Mouse (Mus musculus): ENCODE results near the gene Aipl1. TPM values are rescaled to one million over a fixed set of nuclear protein-coding genes. Genes with fewer than 3 reads are reported as not detected.

Aipl1 gene
- 0.18 TPM for polyA plus RNA-seq (2021)

- DNase-seq (ENCODE audit: low read depth, low spot score) (no peak), ATAC-seq (no peak)
- no peak for TF ChIP-seq CTCF (IDR thresholded peaks at IDR 0.05)
- POLR2A ChIA-PET = no interaction called here
- CTCF ChIA-PET = interaction anchor here (1.3 to 6.7 kb wide), 5 partner anchors 9 to 522 kb away, joined by 3 to 59 read pairs (median 6); no protein-coding TSS in a partner anchor
- H3K27me3 ChIP-seq = no peaks in the 10 kb centered on the region
- in situ Hi-C loops (cut with MboI; ENCODE audit: low pct_unique_long_range_greater_than_20kb) = loop anchor here (25.0 kb wide), 1 partner anchor 1025 kb away; the partner anchor contains the start of genes Derl2, Dhx33 and Mis12
Observed at GRCm38 (mm10) chr11:72037409-72037808, at the start of gene Aipl1. Aipl1 (minus strand) TSS chr11:72037509.

GRCm38 (mm10) chr11:72086251-72087046 is 49.1 kb upstream of the Aipl1 start:
- in situ Hi-C loops (cut with MboI; ENCODE audit: low pct_unique_long_range_greater_than_20kb) = no loop called here
- CTCF ChIA-PET = interaction anchor here (0.8 kb wide), 1 partner anchor 36 kb away, joined by 3 read pairs; no protein-coding TSS in a partner anchor
- TF ChIP-seq CTCF (IDR thresholded peaks at IDR 0.05) = no peak
- no peak for ATAC-seq
- no peaks in the 10 kb centered on the region for H3K27me3 ChIP-seq
- POLR2A ChIA-PET = interaction anchor here (0.6 kb wide), 1 partner anchor 46 kb away, joined by 3 read pairs; no protein-coding TSS in a partner anchor
- no peak for DNase-seq (ENCODE audit: low read depth, low spot score)

GRCm38 (mm10) chr11:72084337-72084736 is 47.0 kb upstream of the Aipl1 start:
- in situ Hi-C loops (cut with MboI; ENCODE audit: low pct_unique_long_range_greater_than_20kb) = loop anchor here (5.0 kb wide), 1 partner anchor 68 kb away; no protein-coding TSS in a partner anchor
- DNase-seq (ENCODE audit: low read depth, low spot score) = no peak
- TF ChIP-seq CTCF (IDR thresholded peaks at IDR 0.05) = no peak
- ChIA-PET POLR2A (no interaction called here), CTCF (interaction anchor here (0.9 to 1.5 kb wide), 3 partner anchors 11 to 61 kb away, joined by 3 read pairs; no protein-coding TSS in a partner anchor)
- no peak for ATAC-seq
- H3K27me3 ChIP-seq = no peaks in the 10 kb centered on the region

GRCm38 (mm10) chr11:72082601-72083000 is 45.3 kb upstream of the Aipl1 start:
- POLR2A ChIA-PET = no interaction called here
- no peak for ATAC-seq
- in situ Hi-C loops (cut with MboI; ENCODE audit: low pct_unique_long_range_greater_than_20kb) = loop anchor here (5.0 kb wide), 1 partner anchor 70 kb away; no protein-coding TSS in a partner anchor
- no peak for TF ChIP-seq CTCF (IDR thresholded peaks at IDR 0.05)
- no peak for DNase-seq (ENCODE audit: low read depth, low spot score)
- CTCF ChIA-PET = no interaction called here
- no peaks in the 10 kb centered on the region for H3K27me3 ChIP-seq

GRCm38 (mm10) chr11:72080461-72080860 is 43.2 kb upstream of the Aipl1 start:
- ChIA-PET CTCF (no interaction called here), POLR2A (no interaction called here)
- ATAC-seq (no peak), DNase-seq (ENCODE audit: low read depth, low spot score) (no peak)
- TF ChIP-seq CTCF (IDR thresholded peaks at IDR 0.05) = no peak
- H3K27me3 ChIP-seq = no peaks in the 10 kb centered on the region
- in situ Hi-C loops (cut with MboI; ENCODE audit: low pct_unique_long_range_greater_than_20kb) = loop anchor here (5.0 kb wide), 1 partner anchor 72 kb away; no protein-coding TSS in a partner anchor

- ChIA-PET CTCF (interaction anchor here (0.7 to 1.5 kb wide), 3 partner anchors 13 to 26 kb away, joined by 3 to 4 read pairs (median 4); no protein-coding TSS in a partner anchor), POLR2A (interaction anchor here (0.9 to 1.3 kb wide), 2 partner anchors 18 to 67 kb away, joined by 4 read pairs; no protein-coding TSS in a partner anchor)
- DNase-seq (ENCODE audit: low read depth, low spot score) (no peak), ATAC-seq (no peak)
- in situ Hi-C loops (cut with MboI; ENCODE audit: low pct_unique_long_range_greater_than_20kb) = no loop called here
- TF ChIP-seq CTCF (IDR thresholded peaks at IDR 0.05) = no peak
- H3K27me3 ChIP-seq = no peaks in the 10 kb centered on the region
Observed at GRCm38 (mm10) chr11:72078647-72079046, 41.3 kb upstream of the Aipl1 start.

GRCm38 (mm10) chr11:72078056-72078455 is 40.7 kb upstream of the Aipl1 start:
- no peaks in the 10 kb centered on the region for H3K27me3 ChIP-seq
- TF ChIP-seq CTCF (IDR thresholded peaks at IDR 0.05) = no peak
- ChIA-PET CTCF (interaction anchor here (0.7 to 1.5 kb wide), 3 partner anchors 12 to 25 kb away, joined by 3 to 4 read pairs (median 3); no protein-coding TSS in a partner anchor), POLR2A (interaction anchor here (1.3 kb wide), 1 partner anchor 19 kb away, joined by 4 read pairs; no protein-coding TSS in a partner anchor)
- DNase-seq (ENCODE audit: low read depth, low spot score) = no peak
- peak; percentile 17 for ATAC-seq
- in situ Hi-C loops (cut with MboI; ENCODE audit: low pct_unique_long_range_greater_than_20kb) = no loop called here

GRCm38 (mm10) chr11:72074230-72074629 is 36.9 kb upstream of the Aipl1 start:
- ChIA-PET POLR2A (no interaction called here), CTCF (interaction anchor here (0.6 kb wide), 1 partner anchor 73 kb away, joined by 3 read pairs; no protein-coding TSS in a partner anchor)
- ATAC-seq (no peak), DNase-seq (ENCODE audit: low read depth, low spot score) (no peak)
- no peaks in the 10 kb centered on the region for H3K27me3 ChIP-seq
- no peak for TF ChIP-seq CTCF (IDR thresholded peaks at IDR 0.05)
- in situ Hi-C loops (cut with MboI; ENCODE audit: low pct_unique_long_range_greater_than_20kb) = loop anchor here (25.0 kb wide), 1 partner anchor 263 kb away; no protein-coding TSS in a partner anchor

GRCm38 (mm10) chr11:72072331-72072905 is 35.1 kb upstream of the Aipl1 start:
- ATAC-seq = no peak
- no peak for TF ChIP-seq CTCF (IDR thresholded peaks at IDR 0.05)

GRCm38 (mm10) chr11:72070733-72071132 is 33.4 kb upstream of the Aipl1 start:
- no peak for DNase-seq (ENCODE audit: low read depth, low spot score)
- TF ChIP-seq CTCF (IDR thresholded peaks at IDR 0.05) = no peak
- in situ Hi-C loops (cut with MboI; ENCODE audit: low pct_unique_long_range_greater_than_20kb) = loop anchor here (25.0 kb wide), 1 partner anchor 267 kb away; no protein-coding TSS in a partner anchor
- ChIA-PET POLR2A (no interaction called here), CTCF (no interaction called here)
- no peak for ATAC-seq
- H3K27me3 ChIP-seq = no peaks in the 10 kb centered on the region

More at GRCm38 (mm10) chr11:72072331-72072905, 35.1 kb upstream of the Aipl1 start:
- ChIA-PET CTCF (interaction anchor here (1.1 to 1.7 kb wide), 2 partner anchors 20 to 100 kb away, joined by 3 to 7 read pairs; no protein-coding TSS in a partner anchor), POLR2A (interaction anchor here (0.9 kb wide), 1 partner anchor 47 kb away, joined by 3 read pairs; no protein-coding TSS in a partner anchor)
- no peak for DNase-seq (ENCODE audit: low read depth, low spot score)
- H3K27me3 ChIP-seq = no peaks in the 10 kb centered on the region
- in situ Hi-C loops (cut with MboI; ENCODE audit: low pct_unique_long_range_greater_than_20kb) = loop anchor here (25.0 kb wide), 1 partner anchor 265 kb away; no protein-coding TSS in a partner anchor

All from Patski (cell line).